Mouse (Mus musculus) stomach, embryonic 14.5 days (tissue): ENCODE results near the gene Lhx3. TPM values are rescaled to one million over a fixed set of nuclear protein-coding genes. Genes with fewer than 3 reads are reported as not detected.

Source experiments
- polyA plus RNA-seq: library from polyadenylated mRNA; unstranded; fragments of >200 nt; fragmentation: Nextera tagmentation; extraction: Ambion mirVana; gene quantifications from 2 replicates; pipeline ENCODE4 v1.2.1, GENCODE M21; 2014

Gene Lhx3
- polyA plus RNA-seq, 1 experiment from 2014 or later = not detected

Other genes starting within 250 kb of the Lhx3 start
- gene Camsap1, start 225.0 kb downstream of the Lhx3 start, polyA plus RNA-seq = 15.7 and 16.3 TPM in 2 replicates
- gene Ubac1, start 186.5 kb downstream of the Lhx3 start, polyA plus RNA-seq = 82.8 and 86.4 TPM in 2 replicates
- gene Nacc2, start 85.1 kb downstream of the Lhx3 start, polyA plus RNA-seq = 10.4 and 12.0 TPM in 2 replicates
- gene Qsox2, start 29.2 kb upstream of the Lhx3 start, polyA plus RNA-seq = 17.5 and 18.8 TPM in 2 replicates
- 0.58 and 1.1 TPM in 2 replicates for gene Ccdc187, start 86.3 kb upstream of the Lhx3 start, polyA plus RNA-seq
- gene Gpsm1, start 107.2 kb upstream of the Lhx3 start, polyA plus RNA-seq = 24.0 and 24.1 TPM in 2 replicates
- 25.6 and 27.6 TPM in 2 replicates for gene Dnlz, start 143.8 kb upstream of the Lhx3 start, polyA plus RNA-seq
- gene Card9, start 152.6 kb upstream of the Lhx3 start, polyA plus RNA-seq = 0.51 and 0.88 TPM in 2 replicates
- 29.4 and 32.2 TPM in 2 replicates for gene Snapc4, start 172.4 kb upstream of the Lhx3 start, polyA plus RNA-seq
- gene Entr1, start 181.0 kb upstream of the Lhx3 start, polyA plus RNA-seq = 102 and 117 TPM in 2 replicates
- 83.2 and 86.5 TPM in 2 replicates for gene Pmpca, start 181.1 kb upstream of the Lhx3 start, polyA plus RNA-seq
- gene Inpp5e, start 200.9 kb upstream of the Lhx3 start, polyA plus RNA-seq = 20.0 and 24.0 TPM in 2 replicates
- gene Sec16a, start 236.9 kb upstream of the Lhx3 start, polyA plus RNA-seq = 33.4 and 37.7 TPM in 2 replicates